Mouse (Mus musculus) regulatory T cell (primary cell): ENCODE measurements around the gene Fbxw8.

Experiments used
- in situ Hi-C: fragments of 300-600 bp; cut with MboI, MseI; formaldehyde crosslinking; loops from one replicate; pipeline ENCODE4 v1.15.1; 2025; ENCODE audit warnings: high pct_unique_total_duplicates

Gene Fbxw8

DNA sequence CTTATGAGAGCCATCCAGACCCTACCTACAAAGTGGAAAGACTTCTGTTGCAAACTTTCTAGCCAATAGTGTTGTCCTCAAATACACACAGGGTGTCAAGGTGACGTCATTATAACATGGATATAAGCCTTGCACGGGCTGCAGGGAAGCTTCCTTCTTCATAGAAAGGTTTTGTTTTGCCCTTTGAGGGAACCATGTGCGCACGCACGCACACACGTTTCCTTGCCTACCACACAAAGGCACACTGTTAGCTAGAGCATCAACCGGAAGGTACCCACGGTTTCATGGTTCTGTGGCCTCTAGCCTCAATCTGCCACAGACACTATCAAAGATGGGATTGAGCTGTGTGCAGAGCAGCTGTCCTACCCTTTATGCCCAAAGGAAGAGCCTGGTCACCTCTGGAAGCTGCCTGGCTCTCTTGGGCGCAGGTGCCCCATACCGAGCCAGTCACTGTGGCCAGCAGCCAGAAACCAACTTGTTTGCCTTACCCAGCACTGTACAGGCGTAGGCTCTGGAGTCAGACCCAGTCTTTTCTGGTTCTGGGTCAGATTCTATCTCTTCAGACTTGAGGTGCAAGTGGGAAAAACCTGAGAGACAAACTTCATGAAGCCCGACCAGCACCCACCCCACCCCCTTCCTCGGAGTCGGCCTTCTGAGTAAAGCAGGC lies 108.0 kb downstream of the Fbxw8 start:
- in situ Hi-C loops, result no loop called here

DNA sequence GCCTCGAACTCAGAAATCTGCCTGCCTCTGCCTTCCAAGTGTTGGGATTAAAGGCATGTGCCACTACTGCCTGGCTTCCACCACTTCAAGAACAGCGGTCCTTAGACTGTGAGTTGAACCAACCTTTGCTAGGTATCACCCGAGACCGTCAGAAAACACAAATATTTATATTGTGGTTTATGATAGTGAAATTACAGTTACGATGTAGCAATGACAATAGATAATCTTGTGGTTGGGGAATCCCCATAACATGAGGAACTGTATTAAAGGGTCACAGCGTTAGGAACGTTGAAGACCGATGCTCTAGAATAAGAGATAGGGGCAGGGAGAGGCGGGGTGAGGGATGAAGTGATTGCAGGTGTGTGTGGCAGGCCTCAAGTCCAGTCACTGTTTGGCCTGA lies 109.9 kb downstream of the Fbxw8 start:
- in situ Hi-C loops, result no loop called here

DNA sequence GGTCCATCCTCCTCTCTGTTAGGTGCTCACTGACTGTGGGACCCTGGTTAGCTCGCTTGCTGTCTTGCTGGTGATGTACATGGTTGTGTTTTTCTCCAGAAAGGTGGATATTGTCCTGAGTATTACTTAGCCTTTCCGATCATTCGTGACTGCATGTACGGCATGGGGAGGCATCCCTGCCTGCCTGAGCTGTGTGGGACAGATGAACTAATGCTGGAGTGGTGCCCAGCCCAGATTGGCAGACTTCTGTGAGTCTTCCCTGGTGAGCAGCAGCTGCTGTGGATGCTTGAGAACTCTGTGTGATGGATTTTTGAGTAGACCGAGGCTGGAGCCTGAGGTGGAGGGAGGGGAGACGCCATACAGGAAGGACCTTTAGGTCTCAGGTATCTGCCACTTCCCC lies 110.4 kb downstream of the Fbxw8 start:
- in situ Hi-C loops, result no loop called here

DNA sequence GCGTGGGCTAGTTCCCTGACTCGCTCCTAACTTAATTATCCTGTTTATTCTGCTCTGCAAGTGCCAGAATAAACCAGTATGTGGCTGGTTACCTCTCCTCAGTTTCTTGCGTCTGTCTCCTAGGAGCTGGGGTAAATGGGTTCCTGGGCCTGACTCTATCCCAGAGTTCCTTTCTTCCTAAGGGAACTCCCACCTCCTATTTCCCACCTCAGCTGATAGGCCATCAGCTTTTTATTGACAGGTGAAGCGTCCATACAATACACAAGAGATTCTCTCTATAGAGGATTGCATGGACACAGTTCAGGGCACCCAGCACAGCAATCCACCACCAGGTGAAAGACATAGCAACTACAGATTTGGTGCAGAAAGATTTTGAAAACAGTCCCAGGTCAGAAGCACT lies 111.5 kb downstream of the Fbxw8 start:
- in situ Hi-C loops, result no loop called here

DNA sequence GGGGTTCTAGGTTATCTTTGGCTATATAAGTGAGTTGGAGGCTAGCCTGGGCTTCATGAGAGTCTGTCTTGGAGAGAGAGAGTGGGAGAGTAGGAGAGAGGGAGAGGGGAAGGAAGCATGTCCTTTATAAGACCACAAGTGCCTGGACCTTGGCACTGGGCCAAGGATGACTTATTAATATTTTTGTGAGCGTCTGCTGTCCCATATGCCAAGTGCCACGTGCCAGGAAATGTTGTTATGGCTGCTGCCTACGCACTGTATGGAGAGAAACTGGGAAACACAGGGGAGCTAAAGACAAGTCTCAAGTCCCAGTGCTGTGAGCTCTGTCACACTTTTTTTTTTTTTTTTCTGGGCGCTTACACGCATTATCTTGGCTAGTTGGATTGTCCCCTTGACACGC lies 112.7 kb downstream of the Fbxw8 start:
- in situ Hi-C loops, result no loop called here

DNA sequence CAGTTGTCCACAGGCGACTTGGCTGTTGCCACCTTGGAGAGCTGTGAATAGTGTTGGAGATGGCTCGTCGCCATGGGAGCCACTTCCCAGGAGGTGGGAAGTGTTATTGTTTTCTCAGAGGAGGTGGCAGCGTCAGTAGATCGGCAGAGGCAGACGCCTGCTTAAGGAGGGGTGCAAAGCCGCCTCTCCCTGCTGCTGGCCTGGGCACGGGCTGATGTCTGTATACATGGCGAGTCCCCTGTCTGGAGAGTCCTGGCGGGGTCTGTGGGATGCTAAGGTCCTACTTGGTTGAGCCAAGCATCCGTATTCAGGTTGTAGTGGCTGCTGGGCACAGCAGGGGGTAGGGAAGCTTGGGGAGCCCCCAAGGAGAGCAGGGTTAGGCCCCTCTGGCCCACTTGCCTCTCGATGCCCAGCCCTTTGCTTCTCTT lies 116.0 kb downstream of the Fbxw8 start:
- in situ Hi-C loops, result no loop called here

DNA sequence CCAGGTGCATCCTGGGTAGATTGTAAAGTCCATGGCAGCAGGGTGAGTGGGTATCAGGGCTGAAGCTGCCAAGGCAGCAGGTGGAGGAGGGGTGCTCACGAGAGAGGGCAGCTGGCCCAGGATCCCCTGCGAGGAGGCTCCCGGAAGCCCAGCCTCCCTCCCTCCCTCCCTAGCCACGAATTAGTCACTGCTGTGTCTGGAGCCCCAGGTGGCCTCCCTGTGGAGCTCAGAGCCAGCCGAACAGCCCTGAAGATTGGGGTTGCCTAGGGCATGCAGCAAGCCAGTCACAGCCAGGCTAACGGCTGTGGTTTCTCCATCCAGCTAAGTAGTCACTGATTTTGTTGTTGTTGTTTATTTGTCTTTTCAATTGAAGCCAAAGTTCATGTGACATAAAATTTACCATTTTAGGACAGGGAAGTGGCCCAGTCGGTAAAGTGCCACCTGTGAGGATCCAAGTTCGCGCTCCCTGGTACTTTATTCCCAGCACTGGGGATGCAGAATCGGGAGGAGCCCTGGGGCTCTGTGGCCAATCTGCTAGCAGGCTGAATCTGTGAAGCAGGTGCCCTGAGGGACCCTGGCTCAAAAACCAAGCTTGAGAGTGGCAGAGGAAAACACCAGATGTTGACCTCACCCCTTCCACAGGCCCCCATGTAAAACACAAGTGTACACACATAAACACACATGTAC lies 117.3 kb downstream of the Fbxw8 start:
- in situ Hi-C loops, result no loop called here

DNA sequence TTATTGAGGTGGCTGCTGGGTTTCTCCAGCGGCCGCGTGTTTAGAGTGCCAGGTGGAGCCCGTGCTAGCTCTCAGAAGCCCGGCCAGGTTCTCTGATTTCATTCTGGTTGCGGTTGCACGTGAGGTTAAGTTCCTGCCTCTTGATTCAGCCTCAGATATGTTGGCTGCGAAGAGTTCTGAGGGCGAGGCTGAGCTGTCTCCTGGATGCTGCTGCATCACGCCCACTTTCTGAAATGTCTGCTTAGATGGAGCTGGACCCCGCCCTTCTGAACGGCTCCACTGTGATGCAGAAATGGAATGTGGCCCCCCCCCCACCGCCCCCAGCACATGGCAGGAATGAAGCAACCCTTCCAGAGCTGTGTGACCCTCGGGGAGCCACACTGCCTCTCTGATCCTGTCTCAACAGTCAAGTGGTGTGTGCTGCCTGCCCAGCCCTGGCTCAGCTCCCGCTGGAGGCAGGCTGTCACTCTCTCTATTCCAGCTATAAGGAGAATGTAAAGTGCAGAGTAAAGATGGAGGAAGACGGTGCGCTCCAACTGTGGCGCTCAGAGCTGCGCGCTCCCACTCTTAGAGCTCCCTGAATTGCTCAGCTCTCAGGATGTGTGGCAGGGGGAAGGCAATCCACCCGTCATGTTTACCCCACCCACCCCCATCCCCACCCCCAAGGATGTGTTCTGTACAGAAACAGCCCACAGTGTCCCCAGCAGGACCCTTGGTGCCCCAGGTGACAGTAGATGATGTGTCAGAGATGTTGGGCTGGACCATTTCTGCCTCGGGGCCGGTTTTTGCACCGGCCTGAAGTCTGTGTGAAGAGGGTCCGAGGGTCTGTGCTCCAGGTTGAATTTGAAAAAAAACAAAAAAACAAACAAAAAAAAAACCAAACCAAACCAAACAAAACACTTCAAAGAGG lies 118.1 kb downstream of the Fbxw8 start:
- in situ Hi-C loops, result no loop called here

DNA sequence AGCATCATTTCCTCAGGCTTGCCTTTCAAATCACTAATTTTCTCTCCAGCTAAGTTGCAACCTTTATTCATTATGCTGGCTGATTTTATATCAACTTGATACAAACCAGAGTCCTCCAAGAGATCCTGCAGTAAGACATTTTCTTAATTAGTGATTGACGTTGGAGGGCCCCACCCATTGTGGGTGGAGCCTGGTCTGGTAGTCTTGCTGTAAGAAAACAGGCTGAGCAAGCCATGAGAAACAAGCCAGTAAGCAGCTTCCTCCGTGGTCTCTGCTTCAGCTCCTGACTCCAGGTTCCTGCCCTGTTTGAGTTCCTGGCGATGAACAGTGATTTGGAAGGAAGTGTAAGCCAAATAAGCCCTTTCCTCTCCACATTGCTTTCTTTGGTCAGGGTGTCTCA lies 119.5 kb downstream of the Fbxw8 start:
- in situ Hi-C loops, result no loop called here

DNA sequence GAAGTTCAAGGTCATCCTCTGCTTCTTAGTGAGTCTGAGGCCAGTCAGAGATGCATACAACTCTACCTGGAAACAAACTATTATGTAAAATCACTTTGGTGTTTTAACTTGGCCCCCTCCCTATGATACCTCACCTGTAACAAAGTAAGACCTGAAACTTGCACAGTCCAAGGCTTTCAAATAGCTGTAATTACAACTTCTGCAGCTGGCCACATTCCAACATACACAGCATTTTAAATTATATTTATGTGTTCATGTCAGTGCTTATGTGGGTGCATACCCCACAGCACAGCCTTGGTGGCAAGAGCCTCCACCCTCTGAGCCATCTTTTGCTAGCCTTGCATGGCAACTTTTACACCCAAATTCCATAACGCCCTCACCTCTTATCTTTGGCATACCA lies 120.6 kb downstream of the Fbxw8 start:
- in situ Hi-C loops, result no loop called here

DNA sequence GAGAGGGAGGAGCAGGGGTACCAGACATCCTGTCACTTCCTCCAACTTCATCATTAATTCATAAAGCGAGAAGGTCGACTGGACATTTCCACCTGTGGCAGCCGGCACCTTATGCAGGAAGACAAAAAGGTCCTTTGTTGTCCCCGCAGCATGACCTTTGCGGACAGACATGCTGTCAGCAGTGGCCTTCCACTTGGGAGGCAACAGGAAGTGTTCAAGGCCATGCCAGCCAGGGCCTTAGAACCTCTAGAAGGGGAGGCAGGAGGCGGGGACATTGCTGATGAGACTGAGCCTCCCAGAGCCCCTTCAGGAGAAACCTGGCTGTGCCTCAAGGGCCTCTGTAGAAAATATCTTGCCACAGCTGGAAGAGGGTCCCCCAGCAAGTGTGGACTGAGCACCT lies 121.5 kb downstream of the Fbxw8 start:
- in situ Hi-C loops, result no loop called here

DNA sequence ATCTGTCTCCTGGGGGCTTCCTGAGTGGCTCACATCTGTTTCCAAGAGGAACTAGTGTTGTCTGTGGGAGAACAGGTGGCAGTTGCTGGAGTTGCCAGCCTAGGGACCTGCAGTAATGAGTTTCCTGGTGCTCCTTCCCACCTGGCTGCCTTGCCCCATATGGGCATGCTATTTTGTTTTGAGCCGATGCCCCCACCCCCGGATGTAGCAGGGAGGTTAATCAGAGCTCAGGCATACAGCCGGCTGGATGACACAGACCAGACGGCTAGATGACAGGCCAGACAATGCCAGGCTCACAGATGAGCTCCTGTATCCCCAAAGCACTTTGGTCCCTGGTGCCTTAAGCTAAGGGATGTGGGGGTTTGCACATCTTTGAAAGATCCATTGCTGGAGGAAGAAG lies 121.9 kb downstream of the Fbxw8 start:
- in situ Hi-C loops, result no loop called here

DNA sequence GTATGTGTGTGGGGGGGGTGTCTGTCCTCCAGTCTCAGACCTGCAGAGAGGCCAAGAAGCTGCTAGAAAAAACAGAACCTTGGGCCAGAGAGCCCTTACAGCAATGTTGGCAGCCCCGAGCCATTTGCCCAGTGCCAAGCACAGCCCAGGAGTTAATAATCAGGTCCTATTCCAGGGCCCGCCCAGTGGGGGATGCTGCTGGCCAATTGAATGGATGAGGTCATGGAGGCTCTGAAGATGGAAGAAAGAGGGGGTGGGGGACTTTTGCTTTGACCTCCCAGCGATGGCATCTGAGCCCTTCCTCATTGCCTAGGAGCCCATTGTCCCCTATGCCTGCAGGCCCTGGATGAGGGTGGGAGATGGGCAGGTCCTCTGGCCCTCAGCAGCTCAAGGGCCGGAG lies 123.8 kb downstream of the Fbxw8 start:
- in situ Hi-C loops, result no loop called here

DNA sequence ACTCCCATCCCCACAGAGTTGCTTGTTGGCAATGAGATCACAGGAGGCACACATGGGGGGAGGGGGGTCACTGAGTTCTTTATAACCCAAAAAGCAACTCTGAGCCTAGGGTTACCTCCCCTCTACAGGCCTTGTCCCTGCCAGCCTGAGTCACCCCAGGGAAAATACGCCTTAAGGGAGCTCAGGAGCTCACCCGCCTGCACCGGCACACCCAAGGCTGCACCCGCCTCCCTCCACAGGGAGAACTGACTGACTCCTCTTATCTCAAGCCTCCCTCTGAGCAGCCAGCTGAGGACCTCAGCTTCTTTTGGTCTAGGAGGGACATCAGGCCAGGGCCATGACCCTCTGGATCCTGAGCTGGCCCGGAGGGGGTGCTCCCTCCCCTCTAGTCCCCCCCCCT lies 124.2 kb downstream of the Fbxw8 start:
- in situ Hi-C loops, result no loop called here

DNA sequence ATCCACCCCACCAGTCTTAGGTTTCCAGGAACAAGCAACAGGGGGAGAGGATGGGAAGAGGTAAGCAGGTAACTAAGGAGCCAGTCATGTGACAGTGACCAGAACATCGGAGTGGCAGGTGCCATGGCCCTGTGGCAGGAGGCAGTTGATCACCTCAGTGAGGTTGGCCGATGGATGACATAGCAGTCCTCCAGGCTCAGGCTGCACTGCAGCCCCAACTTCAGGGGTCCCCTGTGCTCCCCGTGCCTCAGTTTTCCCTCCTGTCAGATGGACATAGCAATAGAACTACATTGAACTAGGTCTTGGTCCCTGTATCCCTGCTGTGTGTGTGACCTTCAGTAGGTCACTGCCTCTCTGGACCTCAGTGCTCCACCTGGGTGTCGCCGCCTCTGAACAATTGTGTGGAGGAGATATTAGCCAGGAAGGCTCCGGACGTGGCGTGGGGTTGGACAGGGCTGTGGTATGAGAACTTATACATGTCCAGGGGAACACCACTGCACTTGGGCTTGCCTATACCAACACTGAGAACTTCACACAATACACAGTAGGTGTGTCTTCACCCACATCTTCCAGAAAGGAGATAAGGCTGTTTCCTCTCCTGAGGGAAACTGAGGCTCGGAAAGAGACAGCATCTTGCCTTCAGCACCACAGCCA lies 125.1 kb downstream of the Fbxw8 start:
- in situ Hi-C loops, result no loop called here

DNA sequence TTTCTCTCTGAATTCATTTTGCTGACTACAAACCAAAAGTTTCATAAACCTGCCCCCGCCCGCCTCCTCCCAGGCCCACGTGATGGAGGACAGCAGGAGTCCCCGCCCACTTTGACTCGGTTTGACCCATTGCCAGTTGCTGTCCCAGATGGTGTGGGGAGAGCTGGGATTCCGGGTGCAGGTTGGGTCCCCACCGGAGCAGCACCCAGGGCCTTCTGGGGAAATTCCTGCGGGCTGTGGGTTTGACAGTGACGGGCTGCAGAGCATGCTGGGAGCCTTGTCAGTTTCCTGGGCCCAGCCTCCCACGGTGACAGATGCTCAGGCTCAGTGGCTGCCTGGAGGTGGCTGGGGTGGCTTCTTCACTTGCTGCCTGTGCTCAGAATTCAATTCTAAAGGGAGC lies 125.8 kb downstream of the Fbxw8 start:
- in situ Hi-C loops, result loop anchor here (5.0 kb wide), 1 partner anchor 38 kb away; no protein-coding TSS in a partner anchor

DNA sequence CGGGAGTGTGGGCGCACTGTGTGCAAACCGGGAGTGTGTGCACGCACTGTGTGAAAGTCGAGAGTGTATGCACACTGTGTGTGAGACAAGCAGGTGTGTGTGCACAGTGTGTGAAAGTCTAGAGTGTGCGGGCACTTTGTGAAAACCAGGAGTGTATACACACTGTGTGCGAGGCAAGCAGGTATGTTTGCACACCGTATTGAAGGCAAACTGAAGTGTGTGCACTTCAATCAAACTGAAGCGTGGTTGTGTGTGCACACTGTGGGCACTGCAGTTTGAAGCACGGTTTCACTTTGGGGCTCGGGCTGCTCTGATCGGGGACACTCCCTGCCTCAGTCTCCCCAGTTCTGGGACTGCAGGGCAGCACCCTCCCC lies 126.2 kb downstream of the Fbxw8 start:
- in situ Hi-C loops, result loop anchor here (5.0 kb wide), 1 partner anchor 38 kb away; no protein-coding TSS in a partner anchor

DNA sequence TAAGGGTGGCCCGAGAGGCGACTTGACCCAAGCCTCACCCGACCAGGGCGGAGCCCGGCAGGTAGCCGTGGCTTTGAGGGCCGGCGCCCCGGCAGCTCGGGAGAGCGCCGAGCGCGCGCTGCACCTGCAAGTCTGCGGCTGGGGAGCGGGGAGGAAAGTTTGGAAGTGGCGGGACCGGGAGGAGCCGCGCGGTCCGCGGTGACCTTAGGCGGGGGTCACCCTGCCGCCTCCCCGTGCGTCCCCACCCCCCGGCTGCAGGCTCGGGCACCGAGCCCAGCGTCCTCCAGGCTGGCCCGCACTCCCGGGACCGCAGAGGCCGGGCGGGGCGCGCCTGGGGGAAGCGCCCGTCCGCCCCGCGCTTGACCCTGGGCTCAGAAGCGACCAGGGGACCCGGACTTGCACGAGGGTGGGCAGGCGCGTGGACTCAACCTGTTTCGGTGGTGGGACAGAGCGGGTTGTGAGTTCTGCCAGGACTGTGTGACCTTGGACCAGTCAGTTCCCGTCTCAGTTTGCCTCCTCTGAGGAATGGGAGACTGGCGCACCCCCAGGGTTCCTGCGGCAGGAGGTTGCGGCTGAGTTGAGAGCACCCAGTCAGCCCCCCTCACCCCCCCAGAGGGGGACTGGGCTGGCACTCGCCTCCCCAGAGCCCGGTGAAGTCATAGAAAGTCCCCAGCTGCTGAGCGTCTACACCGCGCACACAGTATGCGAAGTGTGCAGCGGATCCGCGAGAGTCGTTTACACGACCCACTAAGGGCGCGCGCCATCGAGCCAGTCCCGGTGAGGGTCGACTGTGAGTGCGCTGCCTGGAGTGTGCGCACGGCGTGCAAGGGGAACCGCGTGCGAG lies 126.9 kb downstream of the Fbxw8 start:
- in situ Hi-C loops, result loop anchor here (5.0 kb wide), 1 partner anchor 39 kb away; no protein-coding TSS in a partner anchor

DNA sequence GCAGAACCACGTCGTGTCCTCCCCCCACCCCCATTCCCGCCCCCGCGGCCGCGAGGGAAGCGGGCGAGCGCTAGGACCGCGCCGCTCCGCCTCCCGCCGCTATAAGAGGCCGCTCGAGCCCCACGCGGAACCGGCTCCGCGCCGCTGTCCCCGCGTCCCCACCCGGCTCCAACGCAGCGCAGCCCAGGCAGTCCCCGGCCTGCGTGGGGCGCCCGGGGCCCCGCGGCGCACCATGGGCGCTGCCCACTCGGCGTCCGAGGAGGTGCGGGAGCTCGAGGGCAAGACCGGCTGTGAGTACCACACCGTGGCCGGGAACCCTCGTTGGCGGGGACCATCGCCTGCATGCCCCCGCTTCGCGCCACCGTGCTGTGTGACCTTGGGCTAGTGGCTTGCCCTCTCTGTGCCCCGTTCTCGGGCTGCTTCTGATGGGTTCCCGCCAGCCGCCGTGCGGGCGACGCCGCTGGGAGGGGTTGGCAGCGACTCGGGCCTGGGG lies 127.5 kb downstream of the Fbxw8 start, which contains the start of gene Tesc:
Gene Tesc, plus strand, starts transcription at position 46 of the 493 bp plus-strand sequence.
- in situ Hi-C loops, result loop anchor here (5.0 kb wide), 1 partner anchor 40 kb away; no protein-coding TSS in a partner anchor

DNA sequence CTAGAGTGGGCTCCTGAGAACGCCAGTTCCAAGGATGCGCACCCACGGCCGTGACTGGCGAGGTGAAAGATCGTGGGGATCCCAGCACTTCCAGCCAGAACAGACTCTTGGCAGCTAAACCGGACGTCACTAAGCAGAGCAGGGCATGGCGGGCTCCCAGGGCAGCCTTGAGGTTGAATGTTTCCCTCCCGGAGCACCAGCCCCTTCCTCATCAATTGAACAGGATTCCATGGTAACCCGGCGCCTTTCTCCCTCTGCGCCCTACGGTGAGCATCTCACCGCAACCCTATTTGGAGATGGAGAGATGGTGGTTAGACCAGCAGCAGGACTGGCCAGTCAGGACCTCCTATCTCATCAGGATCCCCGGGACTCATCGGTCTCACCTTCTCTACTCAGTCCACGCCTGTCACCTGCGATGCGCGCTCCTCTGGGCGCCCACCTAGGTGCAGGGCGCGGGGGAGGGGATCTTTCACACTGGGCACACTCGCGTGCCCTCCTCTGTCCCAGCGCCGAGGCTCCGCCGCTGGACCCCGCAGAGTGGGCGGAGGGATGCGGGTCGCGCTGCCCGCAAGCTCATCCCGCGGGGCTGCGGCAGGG lies 128.1 kb downstream of the Fbxw8 start:
- in situ Hi-C loops, result loop anchor here (5.0 kb wide), 1 partner anchor 40 kb away; no protein-coding TSS in a partner anchor
